Mouse (Mus musculus) layer of hippocampus, postnatal 14 days (tissue): Measurements from ENCODE around the gene Mtfp1. TPM values are rescaled to one million over a fixed set of nuclear protein-coding genes. Genes with fewer than 3 reads are reported as not detected.
A peak's percentile ranks its signal among the peaks of the same experiment; 100 is the strongest.
"Not testable (repeated sequence)": the region's sequence is repeated elsewhere in the genome, so short reads cannot be mapped to it uniquely, and the experiment has no call there.

ENCODE experiments used
- DNase-seq, 2 experiments: peaks; one replicate each; pipeline ENCODE4 v3.0.0; 2021 to 2022; ENCODE audit warnings: low spot score in 2 of 2, mixed read lengths in 1 of 2
- total RNA-seq, 2 experiments: library from RNA; stranded (reverse); gene quantifications; 2 replicates each; pipeline ENCODE4 v1.2.3; 2021

The Mtfp1 gene
- total RNA-seq, 2 experiments from 2014 or later = 95.0 to 100 TPM

GRCm38 (mm10) chr11:4116458-4117141 lies 21.4 kb upstream of the Mtfp1 start:
- DNase-seq = no peak

GRCm38 (mm10) chr11:4115407-4115806 lies 20.2 kb upstream of the Mtfp1 start:
- no peak for DNase-seq

- DNase-seq = not testable (repeated sequence)
These were observed 19.3 kb upstream of the Mtfp1 start for GRCm38 (mm10) chr11:4114541-4114940.

- DNase-seq = no peak
These were observed 18.7 kb upstream of the Mtfp1 start for GRCm38 (mm10) chr11:4113970-4114369.

GRCm38 (mm10) chr11:4113496-4113895 lies 18.3 kb upstream of the Mtfp1 start:
- no peak for DNase-seq

GRCm38 (mm10) chr11:4112861-4113260 lies 17.6 kb upstream of the Mtfp1 start:
- DNase-seq = no peak

GRCm38 (mm10) chr11:4112033-4112432 lies 16.8 kb upstream of the Mtfp1 start:
- DNase-seq = no peak

GRCm38 (mm10) chr11:4108691-4109090 lies 13.4 kb upstream of the Mtfp1 start:
- no peak for DNase-seq

GRCm38 (mm10) chr11:4107901-4108300 lies 12.7 kb upstream of the Mtfp1 start:
- DNase-seq = not testable (repeated sequence)

GRCm38 (mm10) chr11:4105444-4105843 lies 10.2 kb upstream of the Mtfp1 start:
- peak in 1 of 2 experiments; percentile 68 for DNase-seq

GRCm38 (mm10) chr11:4104989-4105388 lies 9.7 kb upstream of the Mtfp1 start:
- no peak for DNase-seq

GRCm38 (mm10) chr11:4103522-4103921 lies 8.3 kb upstream of the Mtfp1 start:
- no peak for DNase-seq

GRCm38 (mm10) chr11:4101851-4102250 lies 6.6 kb upstream of the Mtfp1 start:
- no peak for DNase-seq

GRCm38 (mm10) chr11:4099447-4099846 lies 4.2 kb upstream of the Mtfp1 start:
- peak; percentile 48 to 62 for DNase-seq

- no peak for DNase-seq
These were observed 3.6 kb upstream of the Mtfp1 start for GRCm38 (mm10) chr11:4098816-4099215.

GRCm38 (mm10) chr11:4098120-4098519 lies 2.9 kb upstream of the Mtfp1 start:
- DNase-seq = no peak

GRCm38 (mm10) chr11:4097091-4097621 lies 1.9 kb upstream of the Mtfp1 start:
- DNase-seq = no peak

- DNase-seq = peak; percentile 98 to 99
These were observed 1.1 kb upstream of the Mtfp1 start for GRCm38 (mm10) chr11:4096054-4096984.

GRCm38 (mm10) chr11:4094378-4095170 lies 671 bp downstream of the Mtfp1 start:
- DNase-seq = peak; percentile 70

- peak in 1 of 2 experiments; percentile 48 for DNase-seq
These were observed 1.5 kb downstream of the Mtfp1 start for GRCm38 (mm10) chr11:4093459-4094377.
